Mouse (Mus musculus) CH12.LX (cell line): ENCODE measurements around the gene Ppp1r13l. TPM values are rescaled to one million over a fixed set of nuclear protein-coding genes. Genes with fewer than 3 reads are reported as not detected.
A peak's percentile ranks its signal among the peaks of the same experiment; 100 is the strongest.

Experiments used
- DNase-seq: peaks from one replicate; pipeline ENCODE4 v3.0.0-alpha.2; 2013; ENCODE audit errors: extremely low read depth
- H3K27ac ChIP-seq: 2 replicates; pipeline ENCODE4 v1.5.1; 2012; ENCODE audit warnings: low read depth, mild to moderate bottlenecking, control low read depth, moderate library complexity; ENCODE audit not compliant: insufficient read depth
- H3K27me3 ChIP-seq: replicated peaks from 2 replicates; pipeline ENCODE3; 2012; ENCODE audit warnings: inconsistent platforms
- H3K36me3 ChIP-seq, 2 experiments: replicated peaks in 1 of 2; 2 replicates each; pipeline versions ENCODE3 to v1.6.1; 2012; ENCODE audit warnings: inconsistent platforms in 1 of 2, low read length in 1 of 2, mild to moderate bottlenecking in 1 of 2, mixed read lengths in 1 of 2, moderate library complexity in 1 of 2; ENCODE audit not compliant: control insufficient read depth in 1 of 2, insufficient read depth in 1 of 2
- H3K4me1 ChIP-seq, 2 experiments: 2 replicates each; pipeline ENCODE4 v1.6.1; 2012; ENCODE audit warnings: inconsistent platforms in 1 of 2, moderate library complexity in 1 of 2; ENCODE audit not compliant: insufficient read depth in 2 of 2, control insufficient read depth in 1 of 2
- H3K4me2 ChIP-seq: 2 replicates; pipeline ENCODE4 v1.6.1; 2012; ENCODE audit warnings: low read depth, mild to moderate bottlenecking, control low read depth; ENCODE audit not compliant: poor library complexity, insufficient read depth, severe bottlenecking
- H3K4me3 ChIP-seq, 3 experiments: fragments of 150-350 bp in 1 of 3; sonication (generic) in 1 of 3; replicated peaks in 1 of 3; 2 replicates each; pipeline versions ENCODE3 to v1.5.1; 2011 to 2012; ENCODE audit warnings: low read depth in 2 of 3, low read length in 2 of 3, mild to moderate bottlenecking in 2 of 3, moderate library complexity in 2 of 3, control low read depth in 1 of 3, improper control_type of control experiment in 1 of 3, inconsistent platforms in 1 of 3, mixed read lengths in 1 of 3; ENCODE audit not compliant: poor library complexity in 1 of 3
- H3K79me2 ChIP-seq: replicated peaks from 2 replicates; pipeline ENCODE4 v1.6.1; 2012; ENCODE audit warnings: mild to moderate bottlenecking, moderate library complexity; ENCODE audit not compliant: control insufficient read depth, poor library complexity, insufficient read depth, severe bottlenecking; ENCODE audit errors: extremely low read depth
- H3K9ac ChIP-seq: 2 replicates; pipeline ENCODE4 v1.6.1; 2012; ENCODE audit warnings: low read depth, mild to moderate bottlenecking, control low read depth, moderate library complexity; ENCODE audit not compliant: insufficient read depth
- H3K9me3 ChIP-seq: replicated peaks from 2 replicates; pipeline ENCODE3; 2012; ENCODE audit warnings: low read length, inconsistent platforms, mixed read lengths
- BHLHE40 ChIP-seq: IDR thresholded peaks from 2 replicates; pipeline ENCODE4 v1.6.1; 2011; ENCODE audit warnings: mild to moderate bottlenecking, low read depth, low read length, improper control_type of control experiment
- CHD1 ChIP-seq: IDR thresholded peaks from 2 replicates; pipeline ENCODE4 v1.6.1; 2012; ENCODE audit warnings: low read depth, low read length, improper control_type of control experiment, inconsistent platforms
- CTCF ChIP-seq, 2 experiments: IDR thresholded peaks in 1 of 2; conservative IDR thresholded peaks in 1 of 2; 2 replicates each; pipeline ENCODE4 v1.5.1; 2011 to 2012; ENCODE audit warnings: low read depth in 2 of 2, low read length in 2 of 2, improper control_type of control experiment in 1 of 2, inconsistent platforms in 1 of 2, mild to moderate bottlenecking in 1 of 2, moderate library complexity in 1 of 2
- ELF1 ChIP-seq: IDR thresholded peaks from 2 replicates; pipeline ENCODE4 v1.6.1; 2014; ENCODE audit warnings: low read depth, mild to moderate bottlenecking, inconsistent platforms, low read length, improper control_type of control experiment
- ETS1 ChIP-seq: conservative IDR thresholded peaks from 2 replicates; pipeline ENCODE4 v1.6.1; 2012; ENCODE audit warnings: low read depth, mild to moderate bottlenecking, inconsistent platforms, low read length, improper control_type of control experiment, moderate library complexity
- GABPA ChIP-seq: IDR thresholded peaks from 2 replicates; pipeline ENCODE4 v1.6.1; 2012; ENCODE audit warnings: low read depth, low read length, improper control_type of control experiment, inconsistent platforms; ENCODE audit not compliant: insufficient replicate concordance
- HCFC1 ChIP-seq: IDR thresholded peaks from 2 replicates; pipeline ENCODE4 v1.6.1; 2012; ENCODE audit warnings: low read depth, mild to moderate bottlenecking, inconsistent platforms, low read length, improper control_type of control experiment
- JUN ChIP-seq: IDR thresholded peaks from 2 replicates; pipeline ENCODE4 v1.6.1; 2011; ENCODE audit warnings: low read depth, mild to moderate bottlenecking, low read length, improper control_type of control experiment, moderate library complexity; ENCODE audit not compliant: insufficient read depth
- JUND ChIP-seq: conservative IDR thresholded peaks from 2 replicates; pipeline ENCODE4 v1.6.1; 2011; ENCODE audit warnings: low read depth, low read length, improper control_type of control experiment
- MEF2A ChIP-seq: IDR thresholded peaks from 2 replicates; pipeline ENCODE4 v1.6.1; 2014; ENCODE audit warnings: low read depth, mild to moderate bottlenecking, inconsistent platforms, low read length, improper control_type of control experiment, borderline replicate concordance
- MYC ChIP-seq: IDR thresholded peaks from 2 replicates; pipeline ENCODE4 v1.6.1; 2011; ENCODE audit warnings: low read depth, mild to moderate bottlenecking, improper control_type of control experiment, low read length
- NRF1 ChIP-seq: IDR thresholded peaks from 2 replicates; pipeline ENCODE4 v1.6.1; 2014; ENCODE audit warnings: low read depth, mild to moderate bottlenecking, inconsistent platforms, low read length, improper control_type of control experiment, moderate library complexity
- PAX5 ChIP-seq: IDR thresholded peaks from 2 replicates; pipeline ENCODE4 v1.6.1; 2012; ENCODE audit warnings: low read length, inconsistent platforms, mixed read lengths
- POLR2A ChIP-seq: IDR thresholded peaks from 2 replicates; pipeline ENCODE4 v1.6.1; 2011; ENCODE audit warnings: low read depth, mild to moderate bottlenecking, improper control_type of control experiment, low read length
- RAD21 ChIP-seq: IDR thresholded peaks from 2 replicates; pipeline ENCODE4 v1.6.1; 2011; ENCODE audit warnings: low read depth, mild to moderate bottlenecking, low read length, improper control_type of control experiment, moderate library complexity
- SIN3A ChIP-seq: IDR thresholded peaks from 2 replicates; pipeline ENCODE4 v1.6.1; 2012; ENCODE audit warnings: low read length, improper control_type of control experiment, inconsistent platforms
- SMC3 ChIP-seq: IDR thresholded peaks from 2 replicates; pipeline ENCODE4 v1.6.1; 2011; ENCODE audit warnings: low read depth, low read length, improper control_type of control experiment
- TBP ChIP-seq: conservative IDR thresholded peaks from 2 replicates; pipeline ENCODE4 v1.6.1; 2011; ENCODE audit warnings: low read depth, low read length, improper control_type of control experiment
- TCF12 ChIP-seq: IDR thresholded peaks from 2 replicates; pipeline ENCODE4 v1.6.1; 2014; ENCODE audit warnings: low read depth, mild to moderate bottlenecking, inconsistent platforms, low read length, improper control_type of control experiment
- ZMIZ1 ChIP-seq: IDR thresholded peaks from 2 replicates; pipeline ENCODE4 v1.6.1; 2012; ENCODE audit warnings: low read depth, mild to moderate bottlenecking, inconsistent platforms, low read length, improper control_type of control experiment
- dilution Hi-C: fragments of 300-500 bp; cut with MboI; formaldehyde crosslinking; loops from 2 replicates; pipeline ENCODE4 v1.14.3; 2020; ENCODE audit warnings: low sequenced_read_pairs; ENCODE audit not compliant: extremely low pct_unique_long_range_greater_than_20kb, extremely low pct_ligation_motif_present
- in situ Hi-C: fragments of 300-500 bp; cut with MboI; formaldehyde crosslinking; loops from 3 replicates; pipeline ENCODE4 v1.14.3; 2019; ENCODE audit warnings: low sequenced_read_pairs, low pct_ligation_motif_present, low pct_unique_long_range_greater_than_20kb, mixed read lengths
- polyA plus RNA-seq: library from polyadenylated mRNA; unstranded; fragments of >175 nt; gene quantifications from 2 replicates; pipeline ENCODE4 v1.2.1, GENCODE M21; 2012; ENCODE audit warnings: low read depth; ENCODE audit not compliant: insufficient read length
- total RNA-seq, 2 experiments: library from RNA; depleted of rRNA; stranded (reverse); fragments of 300-350 nt in 1 of 2; fragments of >200 nt in 1 of 2; gene quantifications; 2 replicates each; pipeline ENCODE4 v1.2.3; 2012 to 2014

The Ppp1r13l gene
- total and polyA plus RNA-seq, 3 experiments: 0.11 to 1.3 (median 0.68) TPM

GRCm38 (mm10) chr7:19327782-19328181 lies 31.8 kb upstream of the Ppp1r13l start:
- dilution Hi-C loops: no loop called here
- peaks cover 69% of the 10 kb centered on the region for H3K27me3 ChIP-seq
- H3K9me3 ChIP-seq: peaks cover 18% of the 10 kb centered on the region
- H3K4me1 ChIP-seq: peaks cover 15 to 43% of the 10 kb centered on the region in 2 experiments
- no peaks in the 10 kb centered on the region for H3K36me3 ChIP-seq
- no peak for DNase-seq
- no peak overlapping the region for H3K9ac ChIP-seq
- no peak for TF ChIP-seq NRF1
- TF ChIP-seq ETS1: no peak
- no peak for TF ChIP-seq CTCF (conservative IDR thresholded peaks at IDR 0.05 in 1 of 2, IDR thresholded peaks at IDR 0.05 in 1 of 2; ENCODE audit: low read depth in 2 of 2, low read length in 2 of 2)
- TF ChIP-seq SIN3A: no peak
- TF ChIP-seq JUND: no peak
- no peak for TF ChIP-seq TBP
- no peak for TF ChIP-seq RAD21
- no peak for TF ChIP-seq HCFC1
- TF ChIP-seq PAX5: no peak
- no peak for TF ChIP-seq MEF2A
- no peak for TF ChIP-seq CHD1
- TF ChIP-seq BHLHE40: no peak
- no peak for TF ChIP-seq GABPA
- no peak for TF ChIP-seq ZMIZ1
- TF ChIP-seq MYC: no peak
- no peak for TF ChIP-seq POLR2A
- no peak for TF ChIP-seq JUN
- no peak for TF ChIP-seq TCF12
- H3K4me3 ChIP-seq: no peak overlapping the region
- H3K79me2 ChIP-seq: no peaks in the 10 kb centered on the region
- H3K4me2 ChIP-seq: no peak overlapping the region
- no peak overlapping the region for H3K27ac ChIP-seq
- in situ Hi-C loops: no loop called here

DNA sequence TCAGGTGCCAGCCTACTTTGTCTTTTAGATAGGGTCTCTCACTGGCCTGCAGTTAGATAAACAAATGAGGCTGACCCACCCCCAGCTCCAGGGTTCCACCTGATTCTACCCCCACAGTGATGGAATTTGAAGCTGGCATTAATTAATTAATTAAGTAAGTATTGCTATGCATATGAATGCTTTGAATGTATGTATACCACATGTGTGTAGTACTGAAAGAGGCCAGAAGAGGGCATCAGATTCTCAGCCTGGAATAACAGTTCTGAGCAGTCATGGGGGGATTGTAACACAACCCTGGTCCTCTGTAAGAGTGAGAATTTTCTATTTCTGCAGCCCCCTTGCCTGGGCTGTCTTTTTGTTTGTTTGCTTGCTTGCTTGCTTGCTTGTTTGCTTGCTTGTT lies 31.1 kb upstream of the Ppp1r13l start:
- Histone ChIP-seq H3K4me3 (no peak overlapping the region), H3K9me3 (peaks cover 18% of the 10 kb centered on the region), H3K79me2 (no peaks in the 10 kb centered on the region), H3K9ac (no peak overlapping the region), H3K27ac (no peak overlapping the region), H3K4me2 (no peak overlapping the region), H3K36me3 (no peaks in the 10 kb centered on the region), H3K27me3 (peaks cover 65% of the 10 kb centered on the region), H3K4me1 (peaks cover 15 to 43% of the 10 kb centered on the region in 2 experiments)
- TF ChIP-seq ELF1 (no peak), RAD21 (peak; percentile 12), POLR2A (no peak), SMC3 (peak; percentile 23; the same call in 1 of the 2 replicates), CTCF (conservative IDR thresholded peaks at IDR 0.05 in 1 of 2, IDR thresholded peaks at IDR 0.05 in 1 of 2; ENCODE audit: low read depth in 2 of 2, low read length in 2 of 2) (peak; percentile 42 to 43; a peak in 3 of 4 replicates)
- DNase-seq: no peak
- dilution Hi-C loops (no loop called here), in situ Hi-C loops (no loop called here)
